Mouse (Mus musculus) MEL (cell line): ENCODE measurements around the gene Exoc3l2. TPM values are rescaled to one million over a fixed set of nuclear protein-coding genes. Genes with fewer than 3 reads are reported as not detected.

ENCODE experiments used
- DNase-seq: peaks from one replicate; pipeline ENCODE4 v3.0.0; 2011; ENCODE audit warnings: low read depth, low spot score
- H3K27ac ChIP-seq: 2 replicates; pipeline ENCODE4 v1.5.1; 2012; ENCODE audit warnings: low read depth, mild to moderate bottlenecking, control low read depth, low read length, moderate library complexity; ENCODE audit not compliant: control insufficient read depth
- H3K27me3 ChIP-seq, 2 experiments: fragments of 150-350 bp in 1 of 2; sonication (generic) in 1 of 2; 2 replicates each; pipeline ENCODE4 v1.6.1; 2012; ENCODE audit warnings: low read length in 2 of 2, mild to moderate bottlenecking in 2 of 2, improper control_type of control experiment in 1 of 2, moderate library complexity in 1 of 2; ENCODE audit not compliant: insufficient read depth in 2 of 2, control insufficient read depth in 1 of 2
- H3K36me3 ChIP-seq, 2 experiments: 2 replicates each; pipeline ENCODE4 v1.6.1; 2012 to 2014; ENCODE audit warnings: low read length in 2 of 2, improper control_type of control experiment in 1 of 2, inconsistent platforms in 1 of 2, mild to moderate bottlenecking in 1 of 2; ENCODE audit not compliant: insufficient read depth in 2 of 2, control insufficient read depth in 1 of 2
- H3K4me1 ChIP-seq, 2 experiments: fragments of 150-350 bp in 1 of 2; sonication (generic) in 1 of 2; 2 replicates each; pipeline ENCODE4 v1.6.1; 2012; ENCODE audit warnings: low read length in 2 of 2, improper control_type of control experiment in 1 of 2, mild to moderate bottlenecking in 1 of 2; ENCODE audit not compliant: insufficient read depth in 2 of 2, control insufficient read depth in 1 of 2
- H3K4me3 ChIP-seq, 2 experiments: fragments of 150-350 bp in 1 of 2; sonication (generic) in 1 of 2; 2 replicates each; pipeline ENCODE4 v1.5.1; 2012; ENCODE audit warnings: low read depth in 2 of 2, low read length in 2 of 2, mild to moderate bottlenecking in 2 of 2, moderate library complexity in 2 of 2, control low read depth in 1 of 2, improper control_type of control experiment in 1 of 2; ENCODE audit not compliant: control insufficient read depth in 1 of 2, insufficient read depth in 1 of 2
- H3K79me2 ChIP-seq: 2 replicates; pipeline ENCODE4 v1.6.1; 2012; ENCODE audit warnings: mild to moderate bottlenecking, low read length, moderate library complexity; ENCODE audit not compliant: control insufficient read depth, poor library complexity, insufficient read depth
- H3K9ac ChIP-seq: 2 replicates; pipeline ENCODE4 v1.6.1; 2012; ENCODE audit warnings: low read depth, mild to moderate bottlenecking, control low read depth, low read length, moderate library complexity; ENCODE audit not compliant: control insufficient read depth, poor library complexity, severe bottlenecking
- H3K9me3 ChIP-seq: fragments of 150-350 bp; sonication (generic); replicated peaks from 2 replicates; pipeline ENCODE4 v1.6.1; 2012; ENCODE audit warnings: mild to moderate bottlenecking, low read length, improper control_type of control experiment, moderate library complexity; ENCODE audit not compliant: insufficient read depth
- CHD1 ChIP-seq: IDR thresholded peaks from 2 replicates; pipeline ENCODE4 v1.6.1; 2012; ENCODE audit warnings: low read depth, mild to moderate bottlenecking, inconsistent platforms, low read length, improper control_type of control experiment
- CHD2 ChIP-seq: IDR thresholded peaks from 2 replicates; pipeline ENCODE4 v1.6.1; 2011; ENCODE audit warnings: low read length, improper control_type of control experiment
- CTCF ChIP-seq, 3 experiments: IDR thresholded peaks in 2 of 3; conservative IDR thresholded peaks in 1 of 3; 2 replicates each; pipeline ENCODE4 v1.5.1; 2011 to 2012; ENCODE audit warnings: low read length in 3 of 3, low read depth in 2 of 3, mild to moderate bottlenecking in 2 of 3, improper control_type of control experiment in 1 of 3, inconsistent platforms in 1 of 3, mixed read lengths in 1 of 3, moderate library complexity in 1 of 3; ENCODE audit not compliant: control insufficient read depth in 1 of 3, insufficient read depth in 1 of 3, poor library complexity in 1 of 3, severe bottlenecking in 1 of 3
- ELF1 ChIP-seq: IDR thresholded peaks from 2 replicates; pipeline ENCODE4 v1.6.1; 2014; ENCODE audit warnings: low read depth, mild to moderate bottlenecking, inconsistent platforms, low read length, improper control_type of control experiment, moderate library complexity
- EP300 ChIP-seq, 2 experiments: IDR thresholded peaks; 2 replicates each; pipeline ENCODE4 v1.6.1; 2011; ENCODE audit warnings: improper control_type of control experiment in 2 of 2, low read length in 2 of 2, low read depth in 1 of 2, mild to moderate bottlenecking in 1 of 2
- GABPA ChIP-seq: IDR thresholded peaks from 2 replicates; pipeline ENCODE4 v1.6.1; 2012; ENCODE audit warnings: low read depth, mild to moderate bottlenecking, inconsistent platforms, low read length, improper control_type of control experiment, moderate library complexity
- KAT2A ChIP-seq: conservative IDR thresholded peaks from 2 replicates; pipeline ENCODE4 v1.6.1; 2012; ENCODE audit warnings: low read depth, low read length, improper control_type of control experiment, inconsistent platforms
- MXI1 ChIP-seq: IDR thresholded peaks from 2 replicates; pipeline ENCODE4 v1.6.1; 2011; ENCODE audit warnings: mild to moderate bottlenecking, low read depth, low read length, improper control_type of control experiment
- NELFE ChIP-seq: IDR thresholded peaks from 2 replicates; pipeline ENCODE4 v1.6.1; 2011; ENCODE audit warnings: low read depth, low read length, improper control_type of control experiment
- POLR2AphosphoS2 ChIP-seq: IDR thresholded peaks from 2 replicates; pipeline ENCODE4 v1.6.1; 2011; ENCODE audit warnings: low read length, improper control_type of control experiment
- RAD21 ChIP-seq: IDR thresholded peaks from 2 replicates; pipeline ENCODE4 v1.6.1; 2011; ENCODE audit warnings: mild to moderate bottlenecking, low read depth, low read length, improper control_type of control experiment
- RCOR1 ChIP-seq: IDR thresholded peaks from 2 replicates; pipeline ENCODE4 v1.6.1; 2012; ENCODE audit warnings: low read depth, mild to moderate bottlenecking, inconsistent platforms, low read length, improper control_type of control experiment
- TAL1 ChIP-seq: IDR thresholded peaks from 2 replicates; pipeline ENCODE4 v1.6.1; 2012; ENCODE audit warnings: mild to moderate bottlenecking, inconsistent platforms, low read length, moderate library complexity, mixed read lengths
- TBP ChIP-seq: IDR thresholded peaks from 2 replicates; pipeline ENCODE4 v1.8.0; 2011; ENCODE audit warnings: low read depth, low read length, improper control_type of control experiment
- USF1 ChIP-seq: IDR thresholded peaks from 2 replicates; pipeline ENCODE4 v1.6.1; 2014; ENCODE audit warnings: low read depth, mild to moderate bottlenecking, inconsistent platforms, low read length, improper control_type of control experiment, moderate library complexity
- ZKSCAN1 ChIP-seq: IDR thresholded peaks from 2 replicates; pipeline ENCODE4 v1.6.1; 2012; ENCODE audit warnings: low read depth, mild to moderate bottlenecking, inconsistent platforms, low read length, improper control_type of control experiment, moderate library complexity
- ZMIZ1 ChIP-seq: IDR thresholded peaks from 2 replicates; pipeline ENCODE4 v1.6.1; 2012; ENCODE audit warnings: low read depth, mild to moderate bottlenecking, inconsistent platforms, low read length, improper control_type of control experiment, moderate library complexity
- ZNF384 ChIP-seq: IDR thresholded peaks from 2 replicates; pipeline ENCODE4 v1.6.1; 2012; ENCODE audit warnings: low read depth, mild to moderate bottlenecking, inconsistent platforms, low read length, improper control_type of control experiment
- polyA plus RNA-seq, 2 experiments: library from polyadenylated mRNA; stranded (reverse) in 1 of 2; unstranded in 1 of 2; fragments of >175 nt in 1 of 2; fragments of >200 nt in 1 of 2; gene quantifications; 2 replicates each; pipeline versions ENCODE4 v1.2.1 to v1.2.4; 2012; ENCODE audit warnings: low replicate concordance in 2 of 2, low read depth in 1 of 2; ENCODE audit not compliant: insufficient read length in 2 of 2, insufficient read depth in 1 of 2, missing spikeins in 1 of 2
- total RNA-seq: library from RNA; depleted of rRNA; stranded (reverse); fragments of 300-350 nt; gene quantifications from 2 replicates; pipeline ENCODE4 v1.2.3, GENCODE M21; 2012

The Exoc3l2 gene
- total and polyA plus RNA-seq, 3 experiments: 0.08 TPM; not detected in 1

- no peaks in the 10 kb centered on the region for H3K4me1 ChIP-seq
- H3K9ac ChIP-seq: no peak overlapping the region
- no peaks in the 10 kb centered on the region; a peak in 1 of 4 replicates for H3K36me3 ChIP-seq
- H3K27ac ChIP-seq: no peak overlapping the region
- no peaks in the 10 kb centered on the region for H3K9me3 ChIP-seq
- H3K79me2 ChIP-seq: no peaks in the 10 kb centered on the region
- H3K27me3 ChIP-seq: no peaks in the 10 kb centered on the region
- TF ChIP-seq RAD21: no peak
- peak; percentile 66 for TF ChIP-seq USF1
- TF ChIP-seq CHD1: no peak
- DNase-seq: no peak
- no peak overlapping the region for H3K4me3 ChIP-seq
Observed at GRCm38 (mm10) chr7:19426888-19427287, 36.2 kb upstream of the Exoc3l2 start.

- TF ChIP-seq CTCF (IDR thresholded peaks at IDR 0.05 in 2 of 3, conservative IDR thresholded peaks at IDR 0.05 in 1 of 3; ENCODE audit: control insufficient read depth in 1 of 3, insufficient read depth in 1 of 3, low read depth in 2 of 3, low read length in 3 of 3, poor library complexity in 1 of 3, severe bottlenecking in 1 of 3): no peak
- no peak for TF ChIP-seq TBP
- TF ChIP-seq ZKSCAN1: no peak
- TF ChIP-seq RAD21: no peak
- no peak for TF ChIP-seq KAT2A
- TF ChIP-seq RCOR1: no peak
- TF ChIP-seq MXI1: no peak
- TF ChIP-seq USF1: no peak
- TF ChIP-seq EP300 (IDR thresholded peaks at IDR 0.05; ENCODE audit: low read depth in 1 of 2, low read length in 2 of 2): no peak
- TF ChIP-seq TAL1: no peak
- TF ChIP-seq CHD2: no peak
- TF ChIP-seq ZMIZ1: no peak
- no peak for TF ChIP-seq ZNF384
- no peak for TF ChIP-seq NELFE
- no peak for TF ChIP-seq ELF1
- TF ChIP-seq GABPA: no peak
- no peak for TF ChIP-seq POLR2AphosphoS2
- Histone ChIP-seq H3K9me3 (no peaks in the 10 kb centered on the region), H3K4me3 (no peak overlapping the region), H3K4me1 (no peaks in the 10 kb centered on the region), H3K79me2 (no peaks in the 10 kb centered on the region), H3K27ac (no peak overlapping the region), H3K9ac (no peak overlapping the region), H3K36me3 (peaks cover 0 to 3% of the 10 kb centered on the region in 2 experiments; a peak in 2 of 4 replicates), H3K27me3 (no peaks in the 10 kb centered on the region)
- no peak for DNase-seq
Observed at GRCm38 (mm10) chr7:19427999-19428650, 35.0 kb upstream of the Exoc3l2 start.
